Mouse (Mus musculus) megakaryocyte-erythroid progenitor cell, adult 5-6 weeks (primary cell): ENCODE data around the gene Rrnad1. TPM values are rescaled to one million over a fixed set of nuclear protein-coding genes. Genes with fewer than 3 reads are reported as not detected.

Source experiments
- ATAC-seq: replicated peaks from 2 replicates; pipeline ENCODE4 v1.8.0; 2016; ENCODE audit warnings: mild to moderate bottlenecking, inconsistent platforms; ENCODE audit not compliant: severe bottlenecking, poor library complexity, low FRiP score, low TSS enrichment
- total RNA-seq, 2 experiments: library from RNA; stranded (forward) in 1 of 2; stranded (reverse) in 1 of 2; fragments of 200-1000, 215-1000 nt in 1 of 2; fragments of >200 nt in 1 of 2; fragmentation: Nextera tagmentation in 1 of 2; gene quantifications; 2 replicates each; pipeline ENCODE4 v1.2.3; 2014 to 2017

Rrnad1 gene
- total RNA-seq, 2 experiments from 2014 or later = 4.1 to 26.9 TPM

GRCm38 (mm10) chr3:87949955-87950515 is 19.5 kb upstream of the Rrnad1 start:
- ATAC-seq = no peak

GRCm38 (mm10) chr3:87949266-87949954 is 18.9 kb upstream of the Rrnad1 start:
- ATAC-seq = no peak

GRCm38 (mm10) chr3:87948378-87949265 is 18.1 kb upstream of the Rrnad1 start, which contains the start of gene Crabp2:
Gene Crabp2 (plus strand): TSS chr3:87948666.
- peak; percentile 39; the same call in 1 of the 2 replicates for ATAC-seq

GRCm38 (mm10) chr3:87947811-87948199 is 17.3 kb upstream of the Rrnad1 start:
- ATAC-seq = no peak

- ATAC-seq = no peak
Observed at GRCm38 (mm10) chr3:87947056-87947810, 16.7 kb upstream of the Rrnad1 start.

- ATAC-seq = no peak
Observed at GRCm38 (mm10) chr3:87946541-87946860, 16.0 kb upstream of the Rrnad1 start.

- ATAC-seq = no peak
Observed at GRCm38 (mm10) chr3:87945781-87946540, 15.4 kb upstream of the Rrnad1 start.

GRCm38 (mm10) chr3:87944838-87945600 is 14.5 kb upstream of the Rrnad1 start:
- ATAC-seq = no peak

GRCm38 (mm10) chr3:87943586-87943985 is 13.1 kb upstream of the Rrnad1 start:
- no peak for ATAC-seq

- no peak for ATAC-seq
Observed at GRCm38 (mm10) chr3:87942471-87942870, 12.0 kb upstream of the Rrnad1 start.

GRCm38 (mm10) chr3:87940611-87941010 is 10.1 kb upstream of the Rrnad1 start:
- no peak for ATAC-seq

GRCm38 (mm10) chr3:87935776-87936175 is 5.3 kb upstream of the Rrnad1 start:
- peak; percentile 49; the same call in 1 of the 2 replicates for ATAC-seq

GRCm38 (mm10) chr3:87935201-87935600 is 4.7 kb upstream of the Rrnad1 start:
- no peak for ATAC-seq

GRCm38 (mm10) chr3:87934501-87934900 is 4.0 kb upstream of the Rrnad1 start:
- ATAC-seq = no peak

GRCm38 (mm10) chr3:87934026-87934425 is 3.5 kb upstream of the Rrnad1 start:
- no peak for ATAC-seq

GRCm38 (mm10) chr3:87929341-87930077 is 1.0 kb downstream of the Rrnad1 start:
- ATAC-seq = peak; percentile 46

GRCm38 (mm10) chr3:87927452-87927851 is 3.1 kb downstream of the Rrnad1 start:
- no peak for ATAC-seq

- ATAC-seq = no peak
Observed at GRCm38 (mm10) chr3:87924996-87925395, 5.5 kb downstream of the Rrnad1 start.
